Mouse (Mus musculus) lung, postnatal 10 days (tissue): Measurements from ENCODE around the gene Tubgcp6.

Experiments
- DNase-seq: peaks from one replicate; pipeline ENCODE4 v3.0.0; 2021

Tubgcp6 gene

GRCm38 (mm10) chr15:89141443-89141842, 18.5 kb upstream of the Tubgcp6 start:
- DNase-seq, result no peak

- DNase-seq, result peak; percentile 75
Measured at GRCm38 (mm10) chr15:89140659-89141252, 17.8 kb upstream of the Tubgcp6 start, which contains the start of gene Mapk12. Gene Mapk12 (minus strand): TSS chr15:89140703.

GRCm38 (mm10) chr15:89140048-89140658, 17.2 kb upstream of the Tubgcp6 start:
- DNase-seq, result peak; percentile 60

GRCm38 (mm10) chr15:89138531-89138930, 15.6 kb upstream of the Tubgcp6 start:
- DNase-seq, result no peak

GRCm38 (mm10) chr15:89138046-89138405, 15.1 kb upstream of the Tubgcp6 start:
- no peak for DNase-seq

GRCm38 (mm10) chr15:89137378-89138045, 14.6 kb upstream of the Tubgcp6 start:
- DNase-seq, result no peak

GRCm38 (mm10) chr15:89136461-89137155, 13.7 kb upstream of the Tubgcp6 start:
- no peak for DNase-seq

- no peak for DNase-seq
Measured at GRCm38 (mm10) chr15:89131316-89131715, 8.4 kb upstream of the Tubgcp6 start.

GRCm38 (mm10) chr15:89130245-89130644, 7.3 kb upstream of the Tubgcp6 start:
- no peak for DNase-seq

- DNase-seq, result peak; percentile 89
Measured at GRCm38 (mm10) chr15:89128382-89129350, 5.8 kb upstream of the Tubgcp6 start, which contains the start of gene Hdac10. Gene Hdac10 (minus strand): TSS chr15:89128700.

GRCm38 (mm10) chr15:89127364-89127940, 4.5 kb upstream of the Tubgcp6 start:
- no peak for DNase-seq

- DNase-seq, result no peak
Measured at GRCm38 (mm10) chr15:89126622-89127021, 3.7 kb upstream of the Tubgcp6 start.

- no peak for DNase-seq
Measured at GRCm38 (mm10) chr15:89125351-89125750, 2.4 kb upstream of the Tubgcp6 start.

GRCm38 (mm10) chr15:89124312-89124711, 1.4 kb upstream of the Tubgcp6 start:
- no peak for DNase-seq

GRCm38 (mm10) chr15:89123595-89123994, 683 bp upstream of the Tubgcp6 start:
- DNase-seq, result peak; percentile 51

- no peak for DNase-seq
Measured at GRCm38 (mm10) chr15:89118007-89118406, 4.9 kb downstream of the Tubgcp6 start.

GRCm38 (mm10) chr15:89110147-89110546, 12.8 kb downstream of the Tubgcp6 start:
- peak; percentile 24 for DNase-seq

- no peak for DNase-seq
Measured at GRCm38 (mm10) chr15:89106976-89107375, 15.9 kb downstream of the Tubgcp6 start.

- DNase-seq, result no peak
Measured at GRCm38 (mm10) chr15:89106073-89106472, 16.8 kb downstream of the Tubgcp6 start.

- no peak for DNase-seq
Measured at GRCm38 (mm10) chr15:89104425-89104824, 18.5 kb downstream of the Tubgcp6 start.

GRCm38 (mm10) chr15:89103921-89104320, 19.0 kb downstream of the Tubgcp6 start:
- DNase-seq, result no peak

- DNase-seq, result no peak
Measured at GRCm38 (mm10) chr15:89102646-89103045, 20.3 kb downstream of the Tubgcp6 start.
